Mouse (Mus musculus) midbrain, postnatal 0 days (tissue): ENCODE measurements at regions not wholly inside any gene's neighbourhood (a gene's known extent, or its start where the extent isn't known, plus 50 kb on each side); places are given as distances from the start of the nearest gene placed in this dataset. TPM values are rescaled to one million over a fixed set of nuclear protein-coding genes. Genes with fewer than 3 reads are reported as not detected.

Source experiments
- ATAC-seq: fragments of 200-750 bp; cut with Nextera tagmentation; 2 replicates; pipeline ENCODE4 v1.8.0; 2017; ENCODE audit warnings: moderate number of reproducible peaks, mild to moderate bottlenecking, moderate TSS enrichment, moderate library complexity; ENCODE audit not compliant: low FRiP score
- DNase-seq: peaks from one replicate; pipeline ENCODE4 v3.0.0-alpha.2; 2015; ENCODE audit warnings: low spot score
- H3K27ac ChIP-seq: fragments of 300-500 bp; sonication (generic); 2 replicates; pipeline ENCODE4 v1.5.1; 2014; ENCODE audit warnings: low read depth, mild to moderate bottlenecking, low read length, mixed read lengths
- H3K27me3 ChIP-seq: fragments of 300-500 bp; sonication (generic); 2 replicates; pipeline ENCODE4 v1.6.1; 2014; ENCODE audit warnings: low read length, control low read depth, mixed read lengths; ENCODE audit not compliant: insufficient read depth
- H3K36me3 ChIP-seq: fragments of 300-500 bp; sonication (generic); 2 replicates; pipeline ENCODE4 v1.6.1; 2014; ENCODE audit warnings: low read length, control low read depth, mixed read lengths; ENCODE audit not compliant: insufficient read depth
- H3K4me1 ChIP-seq: fragments of 300-500 bp; sonication (generic); 2 replicates; pipeline ENCODE4 v1.6.1; 2014; ENCODE audit warnings: mild to moderate bottlenecking, control low read depth, antibody characterized with exemption, low read length, mixed read lengths; ENCODE audit not compliant: insufficient read depth
- H3K4me2 ChIP-seq: fragments of 300-500 bp; sonication (generic); 2 replicates; pipeline ENCODE4 v1.6.1; 2014; ENCODE audit warnings: low read depth, mild to moderate bottlenecking, low read length, mixed read lengths; ENCODE audit not compliant: poor library complexity, severe bottlenecking
- H3K4me3 ChIP-seq: fragments of 300-500 bp; sonication (generic); 2 replicates; pipeline ENCODE4 v1.5.1; 2014; ENCODE audit warnings: low read depth, mild to moderate bottlenecking, low read length, moderate library complexity
- H3K9ac ChIP-seq: fragments of 300-500 bp; sonication (generic); replicated peaks from 2 replicates; pipeline ENCODE4 v1.6.1; 2014; ENCODE audit warnings: mild to moderate bottlenecking, low read length, moderate library complexity, mixed read lengths; ENCODE audit not compliant: poor library complexity, severe bottlenecking
- H3K9me3 ChIP-seq: fragments of 300-500 bp; sonication (generic); 2 replicates; pipeline ENCODE4 v1.6.1; 2016; ENCODE audit warnings: low read length, control low read depth
- CTCF ChIP-seq: IDR thresholded peaks from 2 replicates; pipeline ENCODE4 v1.5.1; 2016; ENCODE audit warnings: antibody characterized with exemption, mild to moderate bottlenecking
- WGBS: fragments of 180-500 bp; shearing (Covaris S2); extraction: QIAGEN DNeasy Blood & Tissue Kit; methylation state at CpG from one replicate; pipeline ENCODE4 v1.1.7; 2014; 5-methylcytosine and 5-hydroxymethylcytosine counted together
- microRNA-seq: library from miRNA; unstranded; fragments of <30 nt; microRNA quantifications from one replicate; pipeline ENCODE4, GENCODE M21; 2016; ENCODE audit warnings: borderline number of aligned reads

DNA sequence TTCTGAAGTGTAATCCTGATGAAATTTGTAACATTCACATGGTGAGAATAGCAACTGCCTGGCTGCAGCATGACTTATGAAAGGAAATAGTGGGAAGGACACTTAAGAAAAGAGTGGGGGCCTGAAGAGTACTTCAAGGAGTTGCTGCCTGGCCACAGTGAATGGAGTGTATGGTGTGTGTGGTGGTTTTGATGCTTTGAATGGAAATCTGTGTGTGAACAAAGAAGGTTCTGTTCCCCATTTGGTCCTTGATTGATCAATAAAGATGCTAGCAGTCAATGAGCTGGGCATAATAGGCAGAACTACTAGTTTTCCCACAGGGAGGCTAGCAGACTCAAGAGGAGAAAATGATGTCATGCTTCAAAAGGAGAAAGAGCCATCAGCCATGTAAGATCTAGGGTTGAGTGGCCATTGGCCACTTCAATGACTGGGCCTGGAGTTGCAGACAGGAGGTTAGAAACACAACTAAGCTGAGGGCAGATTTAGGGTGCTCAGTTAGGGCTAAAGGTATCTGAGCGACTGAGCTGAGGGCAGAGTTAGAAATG lies 772.0 kb downstream of the Cps1 start:
- Histone ChIP-seq H3K27me3 (no peaks in the 10 kb centered on the region; the same call in 1 of the 2 replicates), H3K4me3 (no peak overlapping the region), H3K9me3 (no peaks in the 10 kb centered on the region), H3K36me3 (no peaks in the 10 kb centered on the region), H3K27ac (no peak overlapping the region), H3K4me1 (no peaks in the 10 kb centered on the region), H3K4me2 (no peak overlapping the region), H3K9ac (no peak overlapping the region)
- no peak for ATAC-seq
- no peak for DNase-seq
- WGBS = 94% methylated on average over 1 of the region's 1 CpGs
- TF ChIP-seq CTCF = no peak

DNA sequence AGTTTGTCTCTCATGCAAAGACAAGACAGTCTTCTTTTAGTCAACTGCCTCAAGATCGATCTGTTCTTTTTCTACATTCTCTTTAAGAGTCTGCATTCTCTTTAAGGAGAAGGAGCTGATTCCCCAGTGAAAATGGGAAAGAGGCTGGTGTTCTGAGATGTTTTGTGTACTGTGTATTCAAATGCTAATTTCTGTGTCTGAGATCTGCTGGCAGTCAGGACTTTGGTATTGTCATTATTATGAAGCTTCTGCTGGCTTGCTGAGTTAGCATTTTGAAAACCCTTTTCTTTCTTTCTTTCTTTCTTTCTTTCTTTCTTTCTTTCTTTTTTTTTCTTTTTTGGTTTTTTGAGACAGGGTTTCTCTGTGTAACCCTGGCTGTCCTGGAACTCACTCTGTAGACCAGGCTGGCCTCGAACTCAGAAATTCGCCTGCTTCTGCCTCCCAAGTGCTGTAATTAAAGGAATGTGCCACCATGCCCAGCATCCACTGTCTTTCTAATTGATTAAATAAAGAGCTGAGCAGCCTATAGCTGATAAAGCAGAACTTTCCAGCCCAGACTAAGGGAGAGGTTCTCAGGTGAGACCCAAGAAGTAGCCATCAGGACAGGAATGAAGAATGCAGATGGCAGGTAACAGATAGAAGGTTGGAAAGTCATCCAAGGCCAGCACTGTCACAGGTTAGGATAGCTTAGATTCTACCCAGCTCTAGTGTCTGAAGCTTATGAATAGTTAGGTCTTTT lies 813.1 kb downstream of the Cps1 start:
- no peak overlapping the region for H3K9ac ChIP-seq
- no peak for TF ChIP-seq CTCF
- DNase-seq (no peak), ATAC-seq (no peak)
- H3K4me3 ChIP-seq = no peak overlapping the region
- no peaks in the 10 kb centered on the region for H3K4me1 ChIP-seq
- WGBS = 39% methylated on average over 3 of the region's 3 CpGs
- H3K36me3 ChIP-seq = no peaks in the 10 kb centered on the region
- H3K27ac ChIP-seq = no peak overlapping the region
- no peaks in the 10 kb centered on the region for H3K27me3 ChIP-seq
- H3K4me2 ChIP-seq = no peak overlapping the region
- 0 out of 2 replicates have a peak, but pooled peaks cover 6% of the 10 kb centered on the region for H3K9me3 ChIP-seq

DNA sequence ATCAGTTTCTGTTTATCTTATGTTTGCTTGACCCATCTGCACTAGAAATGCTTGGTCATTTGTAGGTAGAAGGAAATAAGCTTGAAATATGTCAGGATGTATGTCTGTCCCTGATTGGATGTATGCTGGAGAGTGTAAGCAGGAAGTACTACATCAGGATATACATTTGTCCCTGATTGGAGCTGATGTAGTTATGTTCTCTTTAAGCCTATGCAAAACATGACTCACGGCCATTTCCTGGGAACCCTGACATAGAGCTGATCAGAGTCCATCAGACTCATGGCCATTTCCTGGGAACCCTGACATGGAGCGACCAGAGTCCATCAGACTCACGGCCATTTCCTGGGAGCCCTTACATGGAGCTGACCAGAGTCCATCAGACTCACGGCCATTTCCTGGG lies 858.6 kb downstream of the Cps1 start:
- no peak for DNase-seq
- WGBS = 91% methylated on average over 4 of the region's 4 CpGs
- H3K27ac ChIP-seq = no peak overlapping the region
- H3K9me3 ChIP-seq = no peaks in the 10 kb centered on the region
- no peaks in the 10 kb centered on the region for H3K4me1 ChIP-seq
- TF ChIP-seq CTCF = no peak
- H3K4me2 ChIP-seq = no peak overlapping the region
- no peak overlapping the region for H3K4me3 ChIP-seq
- H3K9ac ChIP-seq = no peak overlapping the region
- no peak for ATAC-seq
- H3K36me3 ChIP-seq = no peaks in the 10 kb centered on the region
- H3K27me3 ChIP-seq = no peaks in the 10 kb centered on the region

Small RNAs in the stretch of these regions (microRNA-seq; reads per million reads assigned to microRNA genes)
- gene Gm23189 = not detected
